Mouse (Mus musculus) layer of hippocampus, adult 18-20 months (tissue): ENCODE results near the gene Pygo1. TPM values are rescaled to one million over a fixed set of nuclear protein-coding genes. Genes with fewer than 3 reads are reported as not detected.

Experiments
- DNase-seq, 2 experiments: peaks; one replicate each; pipeline ENCODE4 v3.0.0; 2022; ENCODE audit warnings: low spot score in 2 of 2
- total RNA-seq, 2 experiments: library from RNA; stranded (reverse); gene quantifications; 2 replicates each; pipeline ENCODE4 v1.2.3; 2021

The Pygo1 gene
- total RNA-seq, 2 experiments from 2014 or later, result 31.6 to 32.5 TPM

GRCm38 (mm10) chr9:72987703-72988102 lies 62.3 kb downstream of the Pygo1 start:
- DNase-seq, result no peak

GRCm38 (mm10) chr9:72988706-72989105 lies 63.3 kb downstream of the Pygo1 start:
- no peak for DNase-seq

GRCm38 (mm10) chr9:72991420-72991819 lies 66.0 kb downstream of the Pygo1 start:
- no peak for DNase-seq

GRCm38 (mm10) chr9:72992576-72992975 lies 67.1 kb downstream of the Pygo1 start:
- no peak for DNase-seq

GRCm38 (mm10) chr9:72996167-72996566 lies 70.7 kb downstream of the Pygo1 start:
- no peak for DNase-seq

GRCm38 (mm10) chr9:72996806-72997205 lies 71.4 kb downstream of the Pygo1 start:
- no peak for DNase-seq

- no peak for DNase-seq
These were observed 75.0 kb downstream of the Pygo1 start for GRCm38 (mm10) chr9:73000487-73000886.

- no peak for DNase-seq
These were observed 76.0 kb downstream of the Pygo1 start for GRCm38 (mm10) chr9:73001314-73002011.

Other genes starting within 250 kb of the Pygo1 start
- 1 to 10 TPM; 3.0 to 3.1 TPM for gene Prtg, start 118.8 kb upstream of the Pygo1 start, total RNA-seq
- gene Dyx1c1, start 33.1 kb downstream of the Pygo1 start, total RNA-seq, result 1 to 10 TPM; 3.2 to 3.7 TPM
- under 1 TPM in 1 of 2 experiments, not detected in 1; 0.52 TPM for gene Gm44503, start 33.2 kb downstream of the Pygo1 start, total RNA-seq
- 10 to 100 TPM; 12.4 to 12.6 TPM for gene Ccpg1os, start 59.7 kb downstream of the Pygo1 start, total RNA-seq
- 100 to 1,000 TPM; 149 to 152 TPM for gene Ccpg1, start 59.8 kb downstream of the Pygo1 start, total RNA-seq
- gene Pigb, start 114.7 kb downstream of the Pygo1 start, total RNA-seq, result 10 to 100 TPM; 12.7 TPM
- gene Rab27a, start 119.2 kb downstream of the Pygo1 start, total RNA-seq, result 10 to 100 TPM; 12.2 to 15.4 TPM
- 1 to 10 TPM; 4.0 to 4.3 TPM for gene Khdc3, start 176.2 kb downstream of the Pygo1 start, total RNA-seq
- gene Gm20509, start 176.8 kb downstream of the Pygo1 start, total RNA-seq, result 1 to 10 TPM; 1.0 to 1.1 TPM
- 10 to 100 TPM; 61.8 to 63.9 TPM for gene Rsl24d1, start 187.8 kb downstream of the Pygo1 start, total RNA-seq